Mouse (Mus musculus): ENCODE measurements around the gene Cxxc4. TPM values are rescaled to one million over a fixed set of nuclear protein-coding genes. Genes with fewer than 3 reads are reported as not detected.
"Not testable (repeated sequence)": the region's sequence is repeated elsewhere in the genome, so short reads cannot be mapped to it uniquely, and the experiment has no call there.

The Cxxc4 gene
- polyA plus RNA-seq (2014; fragmentation: Nextera tagmentation; extraction: Ambion mirVana) = 41.5 and 43.9 TPM in 2 replicates

DNA sequence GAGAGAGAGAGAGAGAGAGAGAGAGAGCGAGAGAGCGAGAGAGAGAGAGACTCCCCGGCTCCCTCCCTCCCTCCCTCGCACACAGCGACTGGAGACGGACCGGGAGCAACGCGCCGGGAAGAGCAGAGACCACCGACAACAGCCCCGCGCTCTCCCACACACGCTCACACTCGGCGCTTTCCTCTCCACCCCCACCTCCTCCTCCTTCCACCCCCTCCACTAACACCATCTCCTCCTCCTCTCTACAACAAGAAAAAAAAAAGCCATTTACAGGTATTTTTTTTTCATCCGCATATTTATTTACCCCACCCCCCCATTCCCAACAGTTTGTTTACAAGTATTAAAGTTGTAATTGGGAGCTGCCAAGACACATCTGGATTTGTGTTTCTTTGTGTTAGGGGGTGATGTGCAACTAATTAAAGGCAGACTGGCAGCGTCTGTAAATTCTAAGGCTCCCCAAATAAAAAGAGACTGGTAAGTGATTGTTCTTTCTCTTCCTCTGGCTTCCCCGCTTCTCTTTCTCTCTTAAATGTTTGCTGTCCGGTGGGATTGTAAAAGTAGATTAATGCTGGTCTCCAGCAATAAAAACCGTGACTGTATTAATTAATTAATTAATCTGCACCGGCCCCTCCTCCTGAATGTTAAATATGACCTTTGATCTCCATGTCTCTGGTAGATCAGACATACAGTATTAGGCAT is at the start of gene Cxxc4:
Gene Cxxc4 (plus strand): TSS at position 71 of the 699 bp plus-strand sequence.
- WGBS = under 1% methylated on average over 13 of the region's 22 CpGs
- Histone ChIP-seq H3K9ac (replicated peaks; ENCODE audit: low read depth, low read length) (peak within 1 kb of the TSS; percentile 90), H3K36me3 (ENCODE audit: control insufficient read depth, insufficient read depth, low read length) (no peaks in the 10 kb centered on the region), H3K27ac (ENCODE audit: low read depth, low read length) (peak within 1 kb of the TSS; percentile 89), H3K4me2 (ENCODE audit: low read depth, low read length) (peak within 1 kb of the TSS; percentile 88), H3K4me3 (ENCODE audit: low read depth, low read length) (peak within 1 kb of the TSS; percentile 70), H3K27me3 (ENCODE audit: control insufficient read depth, insufficient read depth, low read length) (no peaks in the 10 kb centered on the region), H3K4me1 (ENCODE audit: control insufficient read depth, insufficient read depth, low read length) (peaks cover 7% of the 10 kb centered on the region; the same call in 1 of the 2 replicates), H3K9me3 (ENCODE audit: control insufficient read depth, low read length) (no peaks in the 10 kb centered on the region)
- ATAC-seq (ENCODE audit: low read depth) = peak; percentile 83

GRCm38 (mm10) chr3:134188979-134189946 is 47.0 kb upstream of the Cxxc4 start:
- peak overlapping the region; percentile 51 for H3K4me2 ChIP-seq (ENCODE audit: low read depth, low read length)
- H3K4me1 ChIP-seq (ENCODE audit: control insufficient read depth, insufficient read depth, low read length) = no peaks in the 10 kb centered on the region
- no peaks in the 10 kb centered on the region for H3K27me3 ChIP-seq (ENCODE audit: control insufficient read depth, insufficient read depth, low read length)
- H3K36me3 ChIP-seq (ENCODE audit: control insufficient read depth, insufficient read depth, low read length) = no peaks in the 10 kb centered on the region
- H3K27ac ChIP-seq (ENCODE audit: low read depth, low read length) = no peak overlapping the region
- 40% methylated on average over 12 of the region's 12 CpGs for WGBS
- H3K9ac ChIP-seq (replicated peaks; ENCODE audit: low read depth, low read length) = no peak overlapping the region
- H3K9me3 ChIP-seq (ENCODE audit: control insufficient read depth, low read length) = no peaks in the 10 kb centered on the region
- peak overlapping the region; percentile 3; the same call in 1 of the 2 replicates for H3K4me3 ChIP-seq (ENCODE audit: low read depth, low read length)
- no peak for ATAC-seq (ENCODE audit: low read depth)

DNA sequence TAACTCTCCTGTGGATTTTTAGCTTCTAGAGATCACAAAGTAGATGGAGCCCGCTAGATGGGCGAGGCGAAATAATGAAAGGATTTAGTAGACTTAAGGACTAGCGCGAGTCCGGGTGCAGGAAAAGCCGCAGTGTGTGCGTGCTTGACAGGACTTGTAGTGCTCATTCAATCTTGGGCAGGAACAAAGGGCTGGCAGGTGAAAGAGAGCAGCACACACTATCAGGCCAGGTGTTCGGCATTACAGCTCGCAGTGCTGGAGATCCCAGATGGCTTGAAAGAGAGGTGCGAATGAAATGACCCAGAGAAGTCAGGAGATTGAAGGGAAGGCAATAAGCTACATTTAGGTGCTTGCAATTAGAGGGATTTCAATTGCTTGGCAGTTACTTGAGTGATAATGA is 46.2 kb upstream of the Cxxc4 start:
- peak overlapping the region; percentile 3; the same call in 1 of the 2 replicates for H3K4me3 ChIP-seq (ENCODE audit: low read depth, low read length)
- peak; percentile 80 for ATAC-seq (ENCODE audit: low read depth)
- H3K4me1 ChIP-seq (ENCODE audit: control insufficient read depth, insufficient read depth, low read length) = no peaks in the 10 kb centered on the region
- 31% methylated on average over 11 of the region's 11 CpGs for WGBS
- H3K4me2 ChIP-seq (ENCODE audit: low read depth, low read length) = peak overlapping the region; percentile 51
- no peaks in the 10 kb centered on the region for H3K9me3 ChIP-seq (ENCODE audit: control insufficient read depth, low read length)
- H3K27me3 ChIP-seq (ENCODE audit: control insufficient read depth, insufficient read depth, low read length) = no peaks in the 10 kb centered on the region
- H3K36me3 ChIP-seq (ENCODE audit: control insufficient read depth, insufficient read depth, low read length) = no peaks in the 10 kb centered on the region
- H3K9ac ChIP-seq (replicated peaks; ENCODE audit: low read depth, low read length) = no peak overlapping the region
- H3K27ac ChIP-seq (ENCODE audit: low read depth, low read length) = no peak overlapping the region

DNA sequence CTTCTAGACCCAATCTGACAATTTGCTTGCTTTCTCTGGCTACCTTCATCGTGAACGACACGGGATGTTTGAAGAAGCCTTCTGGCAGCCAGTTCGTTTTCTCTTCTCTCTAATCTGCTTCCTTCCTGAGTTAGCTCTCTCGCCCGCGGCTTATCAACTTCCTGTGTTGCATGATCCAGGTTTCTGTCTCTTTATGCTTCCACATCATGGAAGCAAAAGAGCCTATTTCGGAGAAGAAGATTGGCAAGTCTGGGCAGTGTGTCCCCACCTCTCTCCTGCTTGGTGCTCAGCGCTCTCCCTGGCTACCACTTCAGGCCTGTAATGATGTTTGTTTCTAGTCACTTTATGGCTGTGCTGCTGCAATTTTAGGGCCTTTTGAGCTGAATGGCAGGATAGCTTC is 36.4 kb upstream of the Cxxc4 start:
- Histone ChIP-seq H3K4me2 (ENCODE audit: low read depth, low read length) (no peak overlapping the region), H3K9me3 (ENCODE audit: control insufficient read depth, low read length) (no peaks in the 10 kb centered on the region), H3K4me1 (ENCODE audit: control insufficient read depth, insufficient read depth, low read length) (no peaks in the 10 kb centered on the region), H3K4me3 (ENCODE audit: low read depth, low read length) (no peak overlapping the region), H3K9ac (replicated peaks; ENCODE audit: low read depth, low read length) (no peak overlapping the region), H3K27me3 (ENCODE audit: control insufficient read depth, insufficient read depth, low read length) (no peaks in the 10 kb centered on the region), H3K36me3 (ENCODE audit: control insufficient read depth, insufficient read depth, low read length) (no peaks in the 10 kb centered on the region), H3K27ac (ENCODE audit: low read depth, low read length) (no peak overlapping the region)
- 52% methylated on average over 9 of the region's 9 CpGs for WGBS
- no peak for ATAC-seq (ENCODE audit: low read depth)

- ATAC-seq (ENCODE audit: low read depth) = no peak
- H3K9ac ChIP-seq (replicated peaks; ENCODE audit: low read depth, low read length) = no peak overlapping the region
- no peaks in the 10 kb centered on the region for H3K36me3 ChIP-seq (ENCODE audit: control insufficient read depth, insufficient read depth, low read length)
- H3K27ac ChIP-seq (ENCODE audit: low read depth, low read length) = no peak overlapping the region
- no peaks in the 10 kb centered on the region for H3K27me3 ChIP-seq (ENCODE audit: control insufficient read depth, insufficient read depth, low read length)
- H3K4me2 ChIP-seq (ENCODE audit: low read depth, low read length) = no peak overlapping the region
- 96% methylated on average over 3 of the region's 3 CpGs for WGBS
- no peaks in the 10 kb centered on the region for H3K4me1 ChIP-seq (ENCODE audit: control insufficient read depth, insufficient read depth, low read length)
- no peaks in the 10 kb centered on the region for H3K9me3 ChIP-seq (ENCODE audit: control insufficient read depth, low read length)
- no peak overlapping the region for H3K4me3 ChIP-seq (ENCODE audit: low read depth, low read length)
These were observed 29.7 kb upstream of the Cxxc4 start for GRCm38 (mm10) chr3:134206624-134207023.

- no peaks in the 10 kb centered on the region for H3K36me3 ChIP-seq (ENCODE audit: control insufficient read depth, insufficient read depth, low read length)
- H3K9ac ChIP-seq (replicated peaks; ENCODE audit: low read depth, low read length) = no peak overlapping the region
- no peak for ATAC-seq (ENCODE audit: low read depth)
- H3K4me3 ChIP-seq (ENCODE audit: low read depth, low read length) = no peak overlapping the region
- 76% methylated on average over 6 of the region's 6 CpGs for WGBS
- no peaks in the 10 kb centered on the region for H3K9me3 ChIP-seq (ENCODE audit: control insufficient read depth, low read length)
- no peaks in the 10 kb centered on the region for H3K4me1 ChIP-seq (ENCODE audit: control insufficient read depth, insufficient read depth, low read length)
- no peak overlapping the region for H3K27ac ChIP-seq (ENCODE audit: low read depth, low read length)
- no peak overlapping the region for H3K4me2 ChIP-seq (ENCODE audit: low read depth, low read length)
- no peaks in the 10 kb centered on the region for H3K27me3 ChIP-seq (ENCODE audit: control insufficient read depth, insufficient read depth, low read length)
These were observed 25.3 kb upstream of the Cxxc4 start for GRCm38 (mm10) chr3:134210950-134211349.

DNA sequence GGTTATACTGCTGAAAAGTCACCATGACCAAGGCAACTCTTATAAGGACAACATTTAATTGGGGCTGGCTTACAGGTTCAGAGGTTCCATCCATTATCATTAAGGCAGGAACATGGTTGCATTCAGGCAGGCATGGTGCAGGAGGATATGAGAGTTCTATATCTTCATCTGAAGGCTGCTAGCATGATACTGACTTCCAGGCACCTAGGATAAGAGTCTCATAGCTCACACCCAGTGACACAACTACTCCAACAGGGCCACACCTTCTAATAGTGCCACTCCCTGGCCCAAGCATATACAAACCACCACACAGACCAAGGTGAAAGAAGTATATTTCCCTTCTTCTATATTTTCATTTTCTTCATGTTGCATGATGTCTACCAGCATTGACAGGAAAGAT is 16.4 kb upstream of the Cxxc4 start:
- H3K36me3 ChIP-seq (ENCODE audit: control insufficient read depth, insufficient read depth, low read length); H3K4me3 ChIP-seq (ENCODE audit: low read depth, low read length); H3K27ac ChIP-seq (ENCODE audit: low read depth, low read length); H3K27me3 ChIP-seq (ENCODE audit: control insufficient read depth, insufficient read depth, low read length); H3K9ac ChIP-seq (replicated peaks; ENCODE audit: low read depth, low read length); H3K4me2 ChIP-seq (ENCODE audit: low read depth, low read length); H3K4me1 ChIP-seq (ENCODE audit: control insufficient read depth, insufficient read depth, low read length); H3K9me3 ChIP-seq (ENCODE audit: control insufficient read depth, low read length); ATAC-seq (ENCODE audit: low read depth): not testable (repeated sequence)

GRCm38 (mm10) chr3:134221002-134221401 is 15.3 kb upstream of the Cxxc4 start:
- Histone ChIP-seq H3K9me3 (ENCODE audit: control insufficient read depth, low read length) (no peaks in the 10 kb centered on the region), H3K36me3 (ENCODE audit: control insufficient read depth, insufficient read depth, low read length) (no peaks in the 10 kb centered on the region), H3K4me3 (ENCODE audit: low read depth, low read length) (no peak overlapping the region), H3K4me1 (ENCODE audit: control insufficient read depth, insufficient read depth, low read length) (no peaks in the 10 kb centered on the region), H3K9ac (replicated peaks; ENCODE audit: low read depth, low read length) (no peak overlapping the region), H3K27me3 (ENCODE audit: control insufficient read depth, insufficient read depth, low read length) (no peaks in the 10 kb centered on the region), H3K27ac (ENCODE audit: low read depth, low read length) (no peak overlapping the region), H3K4me2 (ENCODE audit: low read depth, low read length) (no peak overlapping the region)
- 76% methylated on average over 2 of the region's 2 CpGs for WGBS
- ATAC-seq (ENCODE audit: low read depth) = no peak

DNA sequence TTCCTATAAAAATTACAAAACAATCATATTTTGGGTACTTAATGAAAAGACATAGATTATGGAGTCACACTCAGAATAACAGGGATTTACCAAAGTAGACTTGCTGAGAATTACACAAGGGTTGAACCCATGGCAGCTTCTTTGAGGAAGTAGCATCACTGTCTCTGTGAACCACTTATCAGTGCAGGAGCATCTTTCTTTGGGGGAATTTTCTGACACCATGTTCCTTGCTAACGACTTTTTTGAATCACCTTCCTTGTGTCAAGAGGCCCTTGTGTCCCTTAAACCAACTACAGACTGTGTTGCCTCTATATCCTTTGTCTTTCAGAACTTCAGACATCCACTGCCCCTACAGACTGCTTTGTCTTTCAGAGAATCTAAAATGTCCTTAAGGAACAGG is 13.7 kb upstream of the Cxxc4 start:
- H3K4me2 ChIP-seq (ENCODE audit: low read depth, low read length) = no peak overlapping the region

More for the DNA sequence above, 13.7 kb upstream of the Cxxc4 start:
- no peaks in the 10 kb centered on the region for H3K9me3 ChIP-seq (ENCODE audit: control insufficient read depth, low read length)
- H3K27me3 ChIP-seq (ENCODE audit: control insufficient read depth, insufficient read depth, low read length) = no peaks in the 10 kb centered on the region
- no peaks in the 10 kb centered on the region for H3K4me1 ChIP-seq (ENCODE audit: control insufficient read depth, insufficient read depth, low read length)
- WGBS = 74% methylated on average over 1 of the region's 1 CpGs
- ATAC-seq (ENCODE audit: low read depth) = no peak
- H3K27ac ChIP-seq (ENCODE audit: low read depth, low read length) = no peak overlapping the region
- H3K9ac ChIP-seq (replicated peaks; ENCODE audit: low read depth, low read length) = no peak overlapping the region
- H3K4me3 ChIP-seq (ENCODE audit: low read depth, low read length) = no peak overlapping the region
- no peaks in the 10 kb centered on the region for H3K36me3 ChIP-seq (ENCODE audit: control insufficient read depth, insufficient read depth, low read length)

All from neural tube, embryonic 14.5 days (tissue).